Mouse (Mus musculus): ENCODE data around the gene N4bp2l1. TPM values are rescaled to one million over a fixed set of nuclear protein-coding genes. Genes with fewer than 3 reads are reported as not detected.

The N4bp2l1 gene
- total and polyA plus RNA-seq, 2 experiments = 48.2 to 81.9 TPM

DNA sequence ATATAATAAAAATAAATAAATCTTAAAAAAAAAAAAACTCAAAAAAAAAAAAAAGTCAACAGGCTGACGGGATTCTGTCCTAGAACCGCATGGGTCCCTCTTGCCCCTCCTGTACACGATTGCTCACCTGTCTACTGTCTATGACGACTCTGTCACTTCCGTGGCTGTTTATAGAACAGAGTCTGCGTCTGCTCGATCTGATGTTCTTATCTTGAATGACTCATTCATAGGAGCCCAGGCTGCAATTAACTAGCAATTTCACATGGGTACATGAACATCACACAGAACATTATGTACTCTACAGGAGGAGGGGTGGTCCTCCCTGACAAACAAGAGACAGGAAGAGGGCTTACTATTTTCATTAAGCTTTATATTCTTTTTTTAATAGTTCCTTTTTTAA lies 28.5 kb upstream of the N4bp2l1 start:
- H3K4me3 ChIP-seq (ENCODE audit: insufficient read depth, low read depth, low read length) = no peak overlapping the region
- H3K79me2 ChIP-seq (ENCODE audit: control insufficient read depth, insufficient read depth, low read length) = no peaks in the 10 kb centered on the region
- no peak overlapping the region for H3K9ac ChIP-seq (ENCODE audit: low read depth, low read length)
- no peak overlapping the region for H3K27ac ChIP-seq (replicated peaks; ENCODE audit: insufficient read depth, low read depth, low read length)
- no peaks in the 10 kb centered on the region for H3K4me1 ChIP-seq (ENCODE audit: control insufficient read depth, insufficient read depth, low read length)
- DNase-seq (ENCODE audit: extremely low read depth, low read depth, low spot score) = no peak
- H3K27me3 ChIP-seq (ENCODE audit: control insufficient read depth, insufficient read depth, low read length) = no peaks in the 10 kb centered on the region
- 87% methylated on average over 7 of the region's 7 CpGs for WGBS
- TF ChIP-seq POLR2A (IDR thresholded peaks at IDR 0.05; ENCODE audit: extremely low read depth, insufficient read depth, low read length) (no peak), CTCF (IDR thresholded peaks at IDR 0.05; ENCODE audit: low read depth, low read length) (no peak)
- peaks cover 5% of the 10 kb centered on the region; the same call in 1 of the 2 replicates for H3K36me3 ChIP-seq (ENCODE audit: control insufficient read depth, insufficient read depth, low read length)

DNA sequence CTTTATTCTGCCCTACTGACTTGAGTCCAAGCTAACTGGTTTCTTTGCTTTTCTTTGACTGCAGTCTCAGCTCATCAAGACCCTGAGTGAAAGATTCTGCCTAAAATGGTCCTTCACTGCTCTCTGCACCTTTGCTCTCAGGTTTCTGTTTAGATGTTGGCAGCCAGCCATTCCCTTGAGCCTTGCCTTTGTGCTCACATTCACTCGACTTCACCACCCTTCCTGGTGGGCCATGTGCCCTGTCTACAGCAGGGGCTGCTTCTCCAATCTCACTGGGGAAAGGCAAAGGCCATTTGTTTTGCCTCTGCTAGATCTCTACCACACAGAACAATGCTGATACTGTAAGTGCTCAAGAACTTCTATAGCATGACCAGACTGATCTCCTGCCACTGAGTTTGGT lies 25.8 kb upstream of the N4bp2l1 start:
- Histone ChIP-seq H3K27me3 (ENCODE audit: control insufficient read depth, insufficient read depth, low read length) (no peaks in the 10 kb centered on the region), H3K9ac (ENCODE audit: low read depth, low read length) (no peak overlapping the region), H3K79me2 (ENCODE audit: control insufficient read depth, insufficient read depth, low read length) (no peaks in the 10 kb centered on the region), H3K27ac (replicated peaks; ENCODE audit: insufficient read depth, low read depth, low read length) (no peak overlapping the region), H3K36me3 (ENCODE audit: control insufficient read depth, insufficient read depth, low read length) (peaks cover 5% of the 10 kb centered on the region; the same call in 1 of the 2 replicates), H3K4me1 (ENCODE audit: control insufficient read depth, insufficient read depth, low read length) (no peaks in the 10 kb centered on the region), H3K4me3 (ENCODE audit: insufficient read depth, low read depth, low read length) (no peak overlapping the region)
- 13% methylated on average over 1 of the region's 1 CpGs for WGBS
- DNase-seq (ENCODE audit: extremely low read depth, low read depth, low spot score) = no peak
- TF ChIP-seq POLR2A (IDR thresholded peaks at IDR 0.05; ENCODE audit: extremely low read depth, insufficient read depth, low read length) = no peak
- no peak for TF ChIP-seq CTCF (IDR thresholded peaks at IDR 0.05; ENCODE audit: low read depth, low read length)

DNA sequence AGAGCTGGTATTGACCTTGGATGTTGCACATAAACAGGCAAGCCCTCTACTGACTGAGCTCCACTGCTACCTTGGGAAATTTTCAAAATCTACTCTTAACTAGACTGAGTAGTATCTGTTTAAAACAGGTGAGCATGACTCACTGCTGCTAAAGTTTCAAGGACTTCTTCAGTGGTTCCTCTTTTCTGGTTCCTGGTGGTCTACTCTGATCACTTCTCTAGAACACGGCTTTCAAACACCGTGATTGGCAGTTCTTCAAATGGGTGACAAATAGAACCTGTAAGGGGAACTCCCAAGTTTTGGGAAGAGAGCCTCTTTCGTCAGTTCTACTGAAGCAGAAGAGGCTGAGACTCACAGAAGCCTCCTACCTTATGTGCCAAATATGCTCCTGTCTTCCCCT lies 24.6 kb upstream of the N4bp2l1 start:
- Histone ChIP-seq H3K27me3 (ENCODE audit: control insufficient read depth, insufficient read depth, low read length) (no peaks in the 10 kb centered on the region), H3K79me2 (ENCODE audit: control insufficient read depth, insufficient read depth, low read length) (no peaks in the 10 kb centered on the region), H3K4me3 (ENCODE audit: insufficient read depth, low read depth, low read length) (no peak overlapping the region), H3K36me3 (ENCODE audit: control insufficient read depth, insufficient read depth, low read length) (peaks cover 5% of the 10 kb centered on the region; the same call in 1 of the 2 replicates), H3K4me1 (ENCODE audit: control insufficient read depth, insufficient read depth, low read length) (peaks cover 2% of the 10 kb centered on the region; the same call in 1 of the 2 replicates), H3K27ac (replicated peaks; ENCODE audit: insufficient read depth, low read depth, low read length) (no peak overlapping the region), H3K9ac (ENCODE audit: low read depth, low read length) (no peak overlapping the region)
- TF ChIP-seq POLR2A (IDR thresholded peaks at IDR 0.05; ENCODE audit: extremely low read depth, insufficient read depth, low read length) = no peak
- TF ChIP-seq CTCF (IDR thresholded peaks at IDR 0.05; ENCODE audit: low read depth, low read length) = no peak
- DNase-seq (ENCODE audit: extremely low read depth, low read depth, low spot score) = no peak
- 68% methylated on average over 3 of the region's 3 CpGs for WGBS

DNA sequence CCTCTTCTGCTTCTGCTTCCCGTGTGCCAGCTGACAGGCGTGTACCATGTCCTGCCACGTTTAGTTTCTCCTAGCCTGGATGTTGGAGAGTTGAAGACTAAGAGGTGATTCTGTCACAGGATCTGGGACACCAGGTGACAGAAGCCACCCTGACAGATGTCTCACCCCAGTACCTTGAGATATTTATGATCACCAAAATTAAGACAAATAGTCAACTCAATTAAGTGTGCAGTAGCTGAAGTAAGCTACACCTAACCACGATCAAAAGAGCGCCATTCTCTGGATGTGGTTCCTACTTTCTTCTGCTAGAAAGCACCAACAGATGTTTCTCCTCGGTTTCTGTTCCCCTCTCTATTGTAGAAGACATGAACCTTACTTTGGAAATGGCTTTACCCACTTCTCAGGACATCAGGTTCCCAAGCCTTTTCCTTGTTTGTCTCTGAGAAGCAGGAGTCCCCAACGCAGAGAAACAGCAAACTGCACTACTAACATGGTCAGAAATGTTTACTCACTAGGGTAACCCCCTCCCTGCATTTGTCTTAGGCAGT lies 23.7 kb upstream of the N4bp2l1 start:
- H3K9ac ChIP-seq (ENCODE audit: low read depth, low read length) = no peak overlapping the region
- no peak overlapping the region for H3K4me3 ChIP-seq (ENCODE audit: insufficient read depth, low read depth, low read length)
- 65% methylated on average over 7 of the region's 7 CpGs for WGBS
- H3K27ac ChIP-seq (replicated peaks; ENCODE audit: insufficient read depth, low read depth, low read length) = no peak overlapping the region
- no peaks in the 10 kb centered on the region for H3K27me3 ChIP-seq (ENCODE audit: control insufficient read depth, insufficient read depth, low read length)
- TF ChIP-seq POLR2A (IDR thresholded peaks at IDR 0.05; ENCODE audit: extremely low read depth, insufficient read depth, low read length) = no peak
- TF ChIP-seq CTCF (IDR thresholded peaks at IDR 0.05; ENCODE audit: low read depth, low read length) = no peak
- H3K36me3 ChIP-seq (ENCODE audit: control insufficient read depth, insufficient read depth, low read length) = peaks cover 5% of the 10 kb centered on the region; the same call in 1 of the 2 replicates
- no peak for DNase-seq (ENCODE audit: extremely low read depth, low read depth, low spot score)
- no peaks in the 10 kb centered on the region for H3K79me2 ChIP-seq (ENCODE audit: control insufficient read depth, insufficient read depth, low read length)
- peaks cover 2% of the 10 kb centered on the region; the same call in 1 of the 2 replicates for H3K4me1 ChIP-seq (ENCODE audit: control insufficient read depth, insufficient read depth, low read length)

DNA sequence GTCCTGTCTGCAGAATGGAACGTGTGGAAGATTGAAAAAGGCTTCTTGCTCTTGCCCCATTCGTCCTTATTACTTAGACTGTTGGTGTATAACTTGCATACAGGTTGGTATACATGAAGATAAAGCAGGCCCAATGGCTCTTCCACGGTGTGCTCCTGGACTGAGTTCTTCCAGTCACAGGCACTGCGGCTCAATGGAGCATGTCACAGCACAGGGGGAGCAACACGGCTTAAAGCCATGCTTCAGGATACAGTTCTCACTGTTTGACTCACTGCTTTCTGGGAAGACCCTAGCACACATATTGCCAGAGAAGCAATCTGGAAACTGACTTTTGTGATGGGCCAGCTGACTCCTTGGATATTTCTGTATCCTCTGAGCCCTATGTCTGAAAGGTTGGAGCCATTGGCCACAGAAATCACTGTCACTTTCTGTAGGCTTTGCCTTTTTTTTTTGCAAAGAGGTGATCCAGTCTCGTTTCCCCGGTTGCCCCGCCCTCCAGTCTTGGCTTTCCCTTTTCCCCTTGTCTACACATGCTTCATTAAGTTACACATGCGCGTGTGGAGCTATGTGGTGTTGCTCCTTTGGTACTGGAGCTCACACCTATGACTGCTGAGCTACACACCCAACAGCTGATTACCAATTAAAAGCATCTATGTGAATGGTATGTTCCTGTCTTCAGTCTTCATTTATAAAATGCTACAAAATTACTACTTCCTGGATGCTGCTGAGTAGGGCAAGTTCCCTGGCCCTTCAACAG lies 21.8 kb upstream of the N4bp2l1 start:
- Histone ChIP-seq H3K36me3 (ENCODE audit: control insufficient read depth, insufficient read depth, low read length) (no peaks in the 10 kb centered on the region), H3K27me3 (ENCODE audit: control insufficient read depth, insufficient read depth, low read length) (no peaks in the 10 kb centered on the region), H3K4me3 (ENCODE audit: insufficient read depth, low read depth, low read length) (no peak overlapping the region), H3K79me2 (ENCODE audit: control insufficient read depth, insufficient read depth, low read length) (no peaks in the 10 kb centered on the region), H3K9ac (ENCODE audit: low read depth, low read length) (no peak overlapping the region), H3K27ac (replicated peaks; ENCODE audit: insufficient read depth, low read depth, low read length) (no peak overlapping the region), H3K4me1 (ENCODE audit: control insufficient read depth, insufficient read depth, low read length) (peaks cover 2% of the 10 kb centered on the region; the same call in 1 of the 2 replicates)
- TF ChIP-seq POLR2A (IDR thresholded peaks at IDR 0.05; ENCODE audit: extremely low read depth, insufficient read depth, low read length) (no peak), CTCF (IDR thresholded peaks at IDR 0.05; ENCODE audit: low read depth, low read length) (no peak)
- WGBS = 93% methylated on average over 10 of the region's 10 CpGs
- no peak for DNase-seq (ENCODE audit: extremely low read depth, low read depth, low spot score)

DNA sequence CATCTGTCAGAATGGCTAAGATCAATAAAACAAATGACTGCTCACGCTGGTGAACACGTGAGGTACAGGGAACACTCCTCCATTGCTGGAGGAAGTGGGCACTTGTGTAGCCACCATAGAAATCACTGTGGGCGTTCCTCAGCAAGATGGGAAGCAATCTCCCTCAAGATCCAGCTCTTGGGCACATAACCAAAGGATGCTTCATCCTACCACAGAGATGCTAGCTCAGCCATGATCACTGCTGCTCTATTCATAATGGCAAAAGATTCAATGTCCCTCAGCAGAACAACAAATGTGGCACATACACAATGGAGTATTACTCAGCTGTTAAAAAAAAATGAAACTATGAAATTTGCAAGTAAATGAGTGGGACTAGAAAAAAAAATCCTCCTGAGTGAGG lies 19.7 kb upstream of the N4bp2l1 start:
- 75% methylated on average over 3 of the region's 3 CpGs for WGBS
- Histone ChIP-seq H3K4me1 (ENCODE audit: control insufficient read depth, insufficient read depth, low read length) (peaks cover 2% of the 10 kb centered on the region; the same call in 1 of the 2 replicates), H3K27ac (replicated peaks; ENCODE audit: insufficient read depth, low read depth, low read length) (no peak overlapping the region), H3K4me3 (ENCODE audit: insufficient read depth, low read depth, low read length) (no peak overlapping the region), H3K9ac (ENCODE audit: low read depth, low read length) (no peak overlapping the region), H3K36me3 (ENCODE audit: control insufficient read depth, insufficient read depth, low read length) (0 out of 2 replicates have a peak, but pooled peaks cover 2% of the 10 kb centered on the region), H3K79me2 (ENCODE audit: control insufficient read depth, insufficient read depth, low read length) (no peaks in the 10 kb centered on the region), H3K27me3 (ENCODE audit: control insufficient read depth, insufficient read depth, low read length) (no peaks in the 10 kb centered on the region)
- DNase-seq (ENCODE audit: extremely low read depth, low read depth, low spot score) = no peak
- TF ChIP-seq POLR2A (IDR thresholded peaks at IDR 0.05; ENCODE audit: extremely low read depth, insufficient read depth, low read length) (no peak), CTCF (IDR thresholded peaks at IDR 0.05; ENCODE audit: low read depth, low read length) (no peak)
